Mouse (Mus musculus) lung, postnatal 10 days (tissue): ENCODE results near the gene Adgrl3.

Source experiments
- DNase-seq: peaks from one replicate; pipeline ENCODE4 v3.0.0; 2021

The Adgrl3 gene

DNA sequence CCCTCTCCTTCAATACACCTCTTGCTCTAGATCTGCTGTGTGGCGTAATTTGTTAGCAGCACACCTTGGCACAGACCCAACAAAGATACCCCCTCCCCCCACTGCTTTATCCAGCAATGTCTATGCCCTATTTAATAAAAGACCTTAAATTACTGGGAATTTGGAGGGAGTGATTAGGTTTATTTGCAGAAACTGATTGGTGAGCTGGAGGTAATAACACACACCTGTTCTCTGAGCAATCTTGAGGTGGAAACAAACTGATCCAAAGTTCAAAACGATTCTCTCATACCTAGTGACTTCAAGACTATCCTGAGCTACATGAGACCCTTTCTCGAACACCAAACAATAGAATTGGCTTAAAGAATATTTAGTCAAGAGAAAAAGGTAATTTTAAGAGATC is 565.0 kb downstream of the Adgrl3 start:
- DNase-seq, result no peak

DNA sequence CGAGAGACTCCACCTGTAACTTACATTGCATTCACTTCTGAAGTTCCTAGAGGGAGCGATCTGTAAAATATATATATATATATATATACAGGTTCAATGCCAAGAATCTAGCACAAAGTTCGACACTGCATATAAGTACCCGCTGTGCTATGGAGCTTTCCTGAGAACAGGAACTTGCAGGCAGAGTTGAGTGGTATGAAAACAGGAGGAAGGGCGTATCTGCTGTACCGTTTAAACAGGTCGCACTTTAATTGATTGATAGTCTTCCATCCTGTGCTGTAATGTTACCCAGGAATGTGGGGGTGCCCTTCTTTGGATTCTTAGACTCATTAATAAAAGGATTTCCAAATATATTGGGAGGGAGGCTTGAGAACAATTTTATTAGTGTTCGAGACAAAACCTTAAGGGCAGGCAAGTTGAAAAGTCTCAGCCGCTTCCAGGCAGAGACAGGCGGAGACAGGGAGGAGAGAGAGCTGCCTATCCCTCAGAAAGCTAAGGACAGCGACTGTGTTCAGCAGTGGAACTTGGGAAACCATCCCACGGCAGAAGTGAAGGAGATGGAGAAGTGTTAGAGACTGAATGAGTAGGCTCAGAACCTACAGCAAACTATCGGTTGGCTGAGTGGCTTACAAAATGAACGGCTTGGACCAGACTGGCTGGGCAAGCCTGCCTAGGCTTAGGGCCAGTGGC is 570.2 kb downstream of the Adgrl3 start:
- DNase-seq, result no peak

GRCm38 (mm10) chr5:81591481-81591880 is 571.5 kb downstream of the Adgrl3 start:
- DNase-seq, result no peak

DNA sequence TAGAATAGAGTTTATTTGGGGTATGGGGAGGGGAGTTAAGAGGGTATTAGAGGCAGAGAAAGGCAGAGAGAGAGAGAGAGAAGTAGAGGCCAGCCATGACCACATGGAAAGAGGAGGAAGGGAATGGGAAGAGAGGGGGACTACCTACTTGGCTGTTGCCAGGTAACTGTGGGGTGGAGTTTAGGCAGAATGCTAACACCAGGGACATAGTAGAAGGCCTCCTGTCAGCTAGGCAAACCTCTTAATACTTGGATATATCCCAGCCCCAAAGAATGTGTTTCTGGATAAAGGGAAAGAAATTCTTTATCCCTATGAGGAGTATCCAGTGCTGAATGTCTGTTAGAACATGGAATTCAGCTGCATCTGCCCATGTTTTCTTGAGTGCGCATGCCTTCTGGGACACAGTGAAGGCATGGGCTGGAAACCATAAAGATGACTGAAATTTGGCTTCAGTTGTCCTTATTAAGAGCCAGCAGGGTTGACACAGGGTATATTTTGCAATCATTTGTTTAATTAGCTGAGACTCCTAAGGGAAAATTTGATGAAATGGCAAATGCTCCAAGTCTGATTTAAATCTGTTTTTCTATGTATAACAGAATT is 573.6 kb downstream of the Adgrl3 start:
- DNase-seq, result peak; percentile 10

DNA sequence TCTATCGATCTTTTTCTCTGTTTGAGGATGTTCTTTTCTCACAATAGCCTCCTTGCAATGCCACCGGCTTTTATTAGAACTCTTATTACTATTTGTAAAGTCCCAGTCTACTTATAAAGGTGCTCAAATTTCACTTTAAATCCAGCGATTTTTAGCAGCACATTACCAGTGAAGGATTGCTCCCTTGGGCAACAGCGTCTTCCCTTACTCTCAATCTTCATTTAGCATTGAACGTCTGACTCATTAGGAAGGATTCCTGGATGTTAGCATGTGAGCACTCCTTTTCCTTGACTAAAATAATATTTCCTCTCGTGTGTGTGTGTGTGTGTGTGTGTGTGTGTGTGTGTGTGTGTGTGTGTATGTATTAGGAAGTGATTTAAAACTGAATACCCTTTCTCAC is 578.1 kb downstream of the Adgrl3 start:
- no peak for DNase-seq

- no peak for DNase-seq
These were observed 583.0 kb downstream of the Adgrl3 start for GRCm38 (mm10) chr5:81602889-81603288.

- no peak for DNase-seq
These were observed 585.7 kb downstream of the Adgrl3 start for GRCm38 (mm10) chr5:81605646-81606045.

- no peak for DNase-seq
These were observed 590.3 kb downstream of the Adgrl3 start for GRCm38 (mm10) chr5:81610223-81610622.

GRCm38 (mm10) chr5:81614674-81615073 is 594.7 kb downstream of the Adgrl3 start:
- DNase-seq, result no peak

GRCm38 (mm10) chr5:81621106-81621505 is 601.2 kb downstream of the Adgrl3 start:
- no peak for DNase-seq

GRCm38 (mm10) chr5:81621715-81622114 is 601.8 kb downstream of the Adgrl3 start:
- no peak for DNase-seq

DNA sequence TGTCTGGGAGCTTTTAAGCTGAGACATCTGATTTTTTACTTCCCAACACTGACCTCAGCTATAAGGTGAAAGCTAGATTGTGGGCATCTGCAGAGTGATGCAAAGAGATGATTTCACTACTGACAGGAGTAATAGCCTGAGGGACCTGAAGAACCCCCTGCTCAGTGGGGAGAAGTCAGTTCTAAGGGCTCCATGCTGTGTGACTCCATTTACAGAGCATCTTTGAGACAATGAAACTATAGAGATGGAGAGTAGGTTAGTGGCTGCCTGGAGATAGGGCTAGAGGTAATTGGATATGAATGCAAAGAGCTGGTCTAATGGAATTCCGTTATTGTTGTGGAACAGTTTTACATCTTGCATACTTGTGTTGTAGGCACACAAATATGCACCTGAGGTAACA is 603.9 kb downstream of the Adgrl3 start:
- DNase-seq, result no peak

DNA sequence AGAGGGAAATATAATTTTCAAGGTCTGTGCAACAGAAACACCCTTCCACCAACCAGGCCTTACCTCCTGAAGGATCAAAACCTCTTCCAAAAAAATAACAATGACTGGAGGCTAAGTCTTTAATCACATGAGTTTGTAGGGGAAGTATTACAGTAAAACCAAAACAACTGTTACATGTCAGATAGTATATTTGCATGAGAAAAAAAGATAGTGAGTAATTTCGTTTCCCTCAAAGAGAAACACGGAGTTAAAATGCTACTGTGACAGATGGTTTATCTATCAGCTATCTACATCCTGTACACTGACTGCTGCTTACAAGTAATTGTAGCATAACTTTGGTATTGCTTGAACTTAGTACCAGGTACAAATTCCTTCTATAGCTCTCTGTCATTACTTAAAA is 616.2 kb downstream of the Adgrl3 start:
- no peak for DNase-seq

DNA sequence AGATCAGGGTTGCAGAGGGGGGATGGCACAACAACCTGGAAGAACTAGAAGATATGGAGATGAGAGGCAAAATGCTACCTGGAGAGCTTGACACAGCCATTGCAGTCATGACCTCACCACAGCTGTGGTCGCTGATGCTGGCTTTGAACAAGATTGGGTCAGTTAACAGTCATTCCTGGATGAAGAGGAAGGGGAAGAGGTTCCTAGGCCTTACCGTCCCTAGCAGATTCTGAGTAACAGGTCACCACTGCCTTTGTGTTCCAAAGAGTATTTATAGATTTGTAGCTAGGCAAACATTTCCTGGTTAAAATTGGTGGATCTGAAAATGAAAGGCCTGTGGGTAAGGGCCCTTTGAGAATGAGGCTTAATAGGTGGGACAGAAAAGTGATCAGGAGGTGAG is 618.5 kb downstream of the Adgrl3 start:
- no peak for DNase-seq

GRCm38 (mm10) chr5:81640118-81640517 is 620.2 kb downstream of the Adgrl3 start:
- no peak for DNase-seq

GRCm38 (mm10) chr5:81645557-81645956 is 625.6 kb downstream of the Adgrl3 start:
- DNase-seq, result peak; percentile 9

- no peak for DNase-seq
These were observed 634.0 kb downstream of the Adgrl3 start for GRCm38 (mm10) chr5:81653941-81654340.

GRCm38 (mm10) chr5:81661611-81662390 is 641.9 kb downstream of the Adgrl3 start:
- DNase-seq, result no peak

DNA sequence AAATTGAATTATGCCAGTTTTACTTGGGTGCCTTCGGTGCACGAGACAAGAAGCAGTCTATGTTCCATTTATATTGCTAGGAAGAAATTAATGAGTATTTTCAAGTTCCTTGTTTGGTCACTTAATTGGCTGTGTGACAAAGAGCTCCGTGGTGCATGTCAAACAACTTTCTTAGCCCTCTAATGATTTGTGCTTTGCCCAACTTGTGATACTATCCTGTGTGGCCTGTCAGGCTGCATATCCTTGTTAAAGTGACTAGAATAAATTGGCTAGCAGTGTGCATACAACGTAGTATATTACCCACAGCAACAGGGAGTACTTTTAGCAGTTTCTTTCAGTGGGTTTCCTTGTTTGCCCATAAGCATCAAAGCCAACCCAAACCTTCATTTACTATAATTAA is 651.1 kb downstream of the Adgrl3 start:
- no peak for DNase-seq

- DNase-seq, result no peak
These were observed 654.5 kb downstream of the Adgrl3 start for GRCm38 (mm10) chr5:81674275-81674974.

DNA sequence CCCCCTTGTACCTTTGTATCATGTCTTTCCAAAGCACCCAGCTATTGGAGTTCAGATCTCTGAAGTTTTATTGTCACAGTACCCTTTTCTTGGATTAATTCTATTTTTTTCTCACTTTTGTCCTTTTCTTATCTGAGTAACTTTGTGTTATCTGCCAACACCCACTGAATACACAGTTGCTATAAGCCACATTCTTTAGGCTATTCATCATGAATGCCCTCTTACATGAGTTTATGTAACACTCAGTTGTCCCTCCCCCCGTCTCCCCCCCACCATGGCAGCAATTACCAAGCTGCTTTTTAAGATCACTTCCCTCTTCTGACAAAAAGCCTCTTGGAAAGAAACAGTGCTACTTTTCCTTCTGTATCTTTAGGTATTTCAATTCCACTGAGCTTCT is 655.0 kb downstream of the Adgrl3 start:
- no peak for DNase-seq

DNA sequence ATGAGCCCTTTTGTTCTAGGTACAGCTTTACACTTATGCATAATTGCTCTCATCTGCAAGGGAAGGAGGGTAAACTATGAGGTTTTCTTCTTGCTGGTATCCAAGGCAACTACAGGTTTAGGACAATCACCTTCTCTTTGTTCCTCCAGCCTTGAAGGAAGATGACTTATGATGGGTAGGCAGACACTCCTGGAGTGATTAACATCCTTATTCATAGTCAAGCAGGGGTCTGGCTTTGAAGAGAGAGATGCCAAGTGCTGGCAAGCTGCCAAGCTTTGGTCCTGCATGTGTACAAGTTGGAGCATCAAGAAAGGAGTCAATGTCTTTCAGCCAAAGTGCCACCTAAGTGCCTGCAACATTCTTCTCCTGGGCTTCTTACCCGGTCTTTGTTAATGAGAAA is 657.0 kb downstream of the Adgrl3 start:
- no peak for DNase-seq

GRCm38 (mm10) chr5:81686206-81686605 is 666.3 kb downstream of the Adgrl3 start:
- DNase-seq, result no peak

GRCm38 (mm10) chr5:81686845-81687244 is 666.9 kb downstream of the Adgrl3 start:
- peak; percentile 21 for DNase-seq
